Mouse (Mus musculus) heart, postnatal 0 days (tissue): ENCODE measurements around the gene Wnt1.

Experiments
- CTCF ChIP-seq: IDR thresholded peaks from 2 replicates; pipeline ENCODE4 v1.5.1; 2016; ENCODE audit warnings: antibody characterized with exemption, control low read depth, low read depth
- EP300 ChIP-seq: IDR thresholded peaks from 2 replicates; pipeline ENCODE4 v1.6.1; 2016; ENCODE audit warnings: antibody characterized with exemption, low read depth

DNA sequence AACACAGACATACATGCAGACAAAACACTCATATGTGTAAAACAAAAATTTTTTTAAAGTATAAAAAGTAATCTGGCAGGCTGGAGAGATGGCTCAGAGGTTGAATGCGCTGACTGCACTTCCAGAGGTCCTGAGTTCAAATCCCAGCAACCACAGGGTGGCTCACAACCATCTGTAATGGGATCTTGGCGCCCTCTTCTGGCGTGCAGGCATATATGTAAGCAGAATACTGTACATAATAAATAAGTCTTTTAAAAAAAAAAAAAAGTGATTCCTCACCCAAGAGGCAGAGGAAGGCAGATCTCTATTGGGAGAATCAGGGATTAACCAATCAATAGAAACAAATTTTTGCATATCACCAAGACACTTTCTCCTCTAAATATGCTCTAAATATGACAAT lies 33.8 kb downstream of the Wnt1 start:
- TF ChIP-seq CTCF, result peak; percentile 21
- no peak for TF ChIP-seq EP300
